Mouse (Mus musculus) CH12F3 (cell line): ENCODE measurements around the gene Fthl17a.

Experiments
- in situ Hi-C: fragments of 300-500 bp; cut with MboI; formaldehyde crosslinking; loops from 2 replicates; pipeline ENCODE4 v1.14.3; 2020; ENCODE audit warnings: low sequenced_read_pairs

The Fthl17a gene

GRCm38 (mm10) chrX:85249379-85249778 lies at the start of gene Fthl17a:
TSS of gene Fthl17a (plus strand) at chrX:85249679.
- in situ Hi-C loops: no loop called here

GRCm38 (mm10) chrX:85207001-85207400 lies 42.5 kb upstream of the Fthl17a start:
- in situ Hi-C loops: no loop called here

- in situ Hi-C loops: no loop called here
These were observed 22.6 kb upstream of the Fthl17a start for GRCm38 (mm10) chrX:85226883-85227282.

- in situ Hi-C loops: no loop called here
These were observed 22.3 kb downstream of the Fthl17a start for GRCm38 (mm10) chrX:85271821-85272220.

GRCm38 (mm10) chrX:85272296-85272695 lies 22.8 kb downstream of the Fthl17a start:
- in situ Hi-C loops: no loop called here

GRCm38 (mm10) chrX:85289846-85290245 lies 40.4 kb downstream of the Fthl17a start:
- in situ Hi-C loops: no loop called here

GRCm38 (mm10) chrX:85292781-85293180 lies 43.3 kb downstream of the Fthl17a start:
- in situ Hi-C loops: no loop called here

GRCm38 (mm10) chrX:85294001-85294400 lies 44.5 kb downstream of the Fthl17a start:
- in situ Hi-C loops: no loop called here

- in situ Hi-C loops: loop anchor here (25.0 kb wide), 1 partner anchor 142 kb away; no protein-coding TSS in a partner anchor
These were observed 55.2 kb downstream of the Fthl17a start for GRCm38 (mm10) chrX:85304674-85305073.

- in situ Hi-C loops: loop anchor here (25.0 kb wide), 1 partner anchor 156 kb away; no protein-coding TSS in a partner anchor
These were observed 69.1 kb downstream of the Fthl17a start for GRCm38 (mm10) chrX:85318576-85318975.

- in situ Hi-C loops: loop anchor here (25.0 kb wide), 1 partner anchor 157 kb away; no protein-coding TSS in a partner anchor
These were observed 69.7 kb downstream of the Fthl17a start for GRCm38 (mm10) chrX:85319193-85319592.
